Mouse (Mus musculus): ENCODE results near the gene Nipbl. TPM values are rescaled to one million over a fixed set of nuclear protein-coding genes. Genes with fewer than 3 reads are reported as not detected.

Gene Nipbl
- polyA plus RNA-seq, 2 experiments: 5.7 to 6.7 TPM

DNA sequence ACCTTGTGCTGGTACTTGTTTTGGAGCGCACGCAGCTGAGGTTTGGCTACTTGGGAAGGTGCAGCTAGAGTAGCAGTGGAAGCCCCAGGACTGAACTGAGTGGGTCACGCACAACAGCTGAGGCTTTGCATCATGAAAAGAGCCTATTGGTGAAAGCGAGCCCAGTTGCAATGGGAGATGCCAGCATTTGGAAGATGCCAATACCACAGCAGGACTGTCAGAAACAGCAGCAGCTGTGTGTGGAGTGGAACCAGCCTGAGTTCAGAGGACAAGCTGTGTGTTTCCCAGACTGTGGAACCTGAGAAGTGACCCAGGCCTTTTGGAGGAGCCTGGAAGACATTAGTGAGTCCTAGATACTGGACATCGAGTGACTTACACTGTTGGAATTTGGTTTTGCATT, 122.8 kb downstream of the Nipbl start:
- H3K4me1 ChIP-seq (replicated peaks; ENCODE audit: control insufficient read depth in 2 of 2, insufficient read depth in 2 of 2, low read length in 1 of 2): no peaks in the 10 kb centered on the region
- no peak overlapping the region for H3K9ac ChIP-seq (replicated peaks)
- ATAC-seq (ENCODE audit: insufficient read depth) (no peak), DNase-seq (ENCODE audit: low read depth in 3 of 3, low spot score in 3 of 3) (no peak)
- no peak for TF ChIP-seq EP300 (IDR thresholded peaks at IDR 0.05; ENCODE audit: low read depth)
- no peak for TF ChIP-seq CTCF (IDR thresholded peaks at IDR 0.05; ENCODE audit: low read depth)
- no peak overlapping the region for H3K4me2 ChIP-seq (ENCODE audit: low read depth)
- no peaks in the 10 kb centered on the region for H3K9me3 ChIP-seq (ENCODE audit: control insufficient read depth, low read length)
- H3K27me3 ChIP-seq (ENCODE audit: control insufficient read depth, insufficient read depth, low read length): no peaks in the 10 kb centered on the region
- H3K4me3 ChIP-seq (ENCODE audit: insufficient read depth in 1 of 2, low read depth in 2 of 2, low read length in 2 of 2): no peak overlapping the region
- H3K27ac ChIP-seq: no peak overlapping the region
- 89% methylated on average over 5 of the region's 5 CpGs for whole genome bisulfite sequencing (ENCODE audit: insufficient replicate concordance)
- H3K36me3 ChIP-seq (replicated peaks; ENCODE audit: control insufficient read depth, insufficient read depth, low read depth): peaks cover 35% of the 10 kb centered on the region

DNA sequence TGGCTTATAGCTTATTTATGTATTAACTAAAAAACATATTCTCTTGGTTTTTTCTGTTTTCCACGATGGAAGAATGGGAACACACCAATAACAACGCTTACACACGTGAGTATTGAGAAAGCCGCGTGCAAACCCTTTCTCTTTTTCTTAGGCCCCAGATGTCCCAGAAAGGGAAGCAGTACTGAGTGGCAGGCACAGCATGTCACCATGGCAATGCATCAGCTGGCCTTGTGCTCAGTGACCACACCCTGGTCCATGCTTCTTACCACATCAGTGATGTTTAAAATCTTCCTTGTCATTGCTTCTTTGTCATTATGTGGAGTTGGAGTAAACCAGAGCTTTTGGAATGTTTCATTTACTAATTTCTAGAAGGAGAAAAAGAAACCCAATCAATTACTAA, 125.1 kb downstream of the Nipbl start:
- no peak overlapping the region for H3K9ac ChIP-seq (replicated peaks)
- no peaks in the 10 kb centered on the region for H3K9me3 ChIP-seq (ENCODE audit: control insufficient read depth, low read length)
- peaks cover 26% of the 10 kb centered on the region for H3K36me3 ChIP-seq (replicated peaks; ENCODE audit: control insufficient read depth, insufficient read depth, low read depth)
- no peak overlapping the region for H3K27ac ChIP-seq
- 91% methylated on average over 5 of the region's 5 CpGs for WGBS (ENCODE audit: insufficient replicate concordance)
- no peak overlapping the region for H3K4me2 ChIP-seq (ENCODE audit: low read depth)
- no peaks in the 10 kb centered on the region for H3K27me3 ChIP-seq (ENCODE audit: control insufficient read depth, insufficient read depth, low read length)
- no peak for ATAC-seq (ENCODE audit: insufficient read depth)
- no peaks in the 10 kb centered on the region for H3K4me1 ChIP-seq (replicated peaks; ENCODE audit: control insufficient read depth in 2 of 2, insufficient read depth in 2 of 2, low read length in 1 of 2)
- no peak for DNase-seq (ENCODE audit: low read depth in 3 of 3, low spot score in 3 of 3)
- H3K4me3 ChIP-seq (ENCODE audit: insufficient read depth in 1 of 2, low read depth in 2 of 2, low read length in 2 of 2): no peak overlapping the region
- TF ChIP-seq CTCF (IDR thresholded peaks at IDR 0.05; ENCODE audit: low read depth): no peak
- no peak for TF ChIP-seq EP300 (IDR thresholded peaks at IDR 0.05; ENCODE audit: low read depth)

DNA sequence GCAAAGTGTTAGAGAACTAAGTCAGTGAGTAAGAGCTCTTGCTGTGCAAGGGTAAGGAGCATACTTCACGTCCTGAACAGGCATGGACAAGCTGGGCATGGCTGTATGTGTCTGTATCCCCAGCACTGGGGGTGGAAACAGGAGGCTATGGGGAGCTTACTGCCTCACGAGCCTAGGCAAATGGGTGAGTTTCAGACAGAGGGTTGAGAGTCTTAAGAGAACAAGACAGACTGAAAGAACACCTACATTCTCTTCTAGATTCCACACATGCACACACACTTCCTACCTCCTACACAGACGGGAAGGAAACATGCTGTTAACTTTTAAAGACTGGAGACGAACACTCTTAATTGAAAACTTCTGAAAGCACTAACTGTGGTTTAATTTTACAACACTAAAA, 126.9 kb downstream of the Nipbl start:
- no peak overlapping the region for H3K27ac ChIP-seq
- no peaks in the 10 kb centered on the region for H3K4me1 ChIP-seq (replicated peaks; ENCODE audit: control insufficient read depth in 2 of 2, insufficient read depth in 2 of 2, low read length in 1 of 2)
- no peak overlapping the region for H3K4me2 ChIP-seq (ENCODE audit: low read depth)
- H3K27me3 ChIP-seq (ENCODE audit: control insufficient read depth, insufficient read depth, low read length): no peaks in the 10 kb centered on the region
- ATAC-seq (ENCODE audit: insufficient read depth): no peak
- peaks cover 18% of the 10 kb centered on the region for H3K36me3 ChIP-seq (replicated peaks; ENCODE audit: control insufficient read depth, insufficient read depth, low read depth)
- WGBS (ENCODE audit: insufficient replicate concordance): 81% methylated on average over 4 of the region's 4 CpGs
- no peak overlapping the region for H3K4me3 ChIP-seq (ENCODE audit: insufficient read depth in 1 of 2, low read depth in 2 of 2, low read length in 2 of 2)
- TF ChIP-seq CTCF (IDR thresholded peaks at IDR 0.05; ENCODE audit: low read depth) (no peak), EP300 (IDR thresholded peaks at IDR 0.05; ENCODE audit: low read depth) (no peak)
- H3K9me3 ChIP-seq (ENCODE audit: control insufficient read depth, low read length): no peaks in the 10 kb centered on the region
- H3K9ac ChIP-seq (replicated peaks): no peak overlapping the region
- DNase-seq (ENCODE audit: low read depth in 3 of 3, low spot score in 3 of 3): no peak

DNA sequence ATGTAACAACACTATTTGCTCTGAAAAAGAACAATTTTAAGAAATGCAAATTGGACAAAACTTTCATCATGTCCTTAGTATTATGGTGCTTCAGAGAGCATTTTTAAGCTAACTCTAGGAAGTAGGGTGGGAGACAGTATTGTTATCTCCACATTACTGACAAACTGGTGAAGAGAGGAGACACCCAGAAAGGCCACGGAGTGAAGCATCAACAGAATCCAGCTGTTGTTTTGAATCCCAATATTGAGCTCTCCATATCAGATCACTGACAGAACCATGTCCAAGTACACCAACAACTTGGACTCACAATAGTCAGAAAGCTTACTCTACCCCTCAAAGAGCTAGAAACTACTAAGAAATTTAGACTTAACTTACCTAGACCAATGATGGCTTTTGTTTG, 138.8 kb downstream of the Nipbl start:
- Histone ChIP-seq H3K27me3 (ENCODE audit: control insufficient read depth, insufficient read depth, low read length) (no peaks in the 10 kb centered on the region), H3K4me3 (ENCODE audit: insufficient read depth in 1 of 2, low read depth in 2 of 2, low read length in 2 of 2) (no peak overlapping the region), H3K4me1 (replicated peaks; ENCODE audit: control insufficient read depth in 2 of 2, insufficient read depth in 2 of 2, low read length in 1 of 2) (no peaks in the 10 kb centered on the region), H3K36me3 (replicated peaks; ENCODE audit: control insufficient read depth, insufficient read depth, low read depth) (peaks cover 39% of the 10 kb centered on the region), H3K9ac (replicated peaks) (no peak overlapping the region), H3K4me2 (ENCODE audit: low read depth) (no peak overlapping the region), H3K9me3 (ENCODE audit: control insufficient read depth, low read length) (no peaks in the 10 kb centered on the region), H3K27ac (no peak overlapping the region)
- ATAC-seq (ENCODE audit: insufficient read depth) (no peak), DNase-seq (ENCODE audit: low read depth in 3 of 3, low spot score in 3 of 3) (no peak)
- WGBS (ENCODE audit: insufficient replicate concordance): 31% methylated on average over 1 of the region's 1 CpGs
- TF ChIP-seq CTCF (IDR thresholded peaks at IDR 0.05; ENCODE audit: low read depth) (no peak), EP300 (IDR thresholded peaks at IDR 0.05; ENCODE audit: low read depth) (no peak)

DNA sequence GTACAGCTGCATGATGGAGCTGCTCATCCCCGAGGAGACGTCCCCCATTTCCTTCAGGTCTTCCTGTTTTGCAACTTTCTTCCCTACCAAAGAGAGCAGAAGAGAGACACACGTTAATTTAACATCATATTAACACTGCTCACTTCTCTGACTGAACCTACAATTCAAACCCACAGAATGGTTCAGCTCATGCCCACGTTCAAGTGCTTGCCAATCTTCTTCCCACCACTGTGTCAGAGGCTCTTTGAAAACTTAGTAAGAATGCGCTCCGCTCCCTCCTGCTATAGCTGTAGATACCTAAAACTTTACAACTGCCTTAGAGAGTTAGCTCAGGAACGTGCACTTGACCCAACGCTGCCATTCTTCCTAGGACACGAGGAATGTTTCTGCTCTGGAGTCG, 141.3 kb downstream of the Nipbl start:
- 86% methylated on average over 10 of the region's 10 CpGs for WGBS (ENCODE audit: insufficient replicate concordance)
- Histone ChIP-seq H3K4me1 (replicated peaks; ENCODE audit: control insufficient read depth in 2 of 2, insufficient read depth in 2 of 2, low read length in 1 of 2) (no peaks in the 10 kb centered on the region), H3K4me2 (ENCODE audit: low read depth) (no peak overlapping the region), H3K27ac (no peak overlapping the region), H3K9ac (replicated peaks) (no peak overlapping the region), H3K4me3 (ENCODE audit: insufficient read depth in 1 of 2, low read depth in 2 of 2, low read length in 2 of 2) (no peak overlapping the region), H3K36me3 (replicated peaks; ENCODE audit: control insufficient read depth, insufficient read depth, low read depth) (peaks cover 42% of the 10 kb centered on the region), H3K27me3 (ENCODE audit: control insufficient read depth, insufficient read depth, low read length) (no peaks in the 10 kb centered on the region), H3K9me3 (ENCODE audit: control insufficient read depth, low read length) (no peaks in the 10 kb centered on the region)
- ATAC-seq (ENCODE audit: insufficient read depth) (no peak), DNase-seq (ENCODE audit: low read depth in 3 of 3, low spot score in 3 of 3) (no peak)
- TF ChIP-seq CTCF (IDR thresholded peaks at IDR 0.05; ENCODE audit: low read depth): no peak
- TF ChIP-seq EP300 (IDR thresholded peaks at IDR 0.05; ENCODE audit: low read depth): no peak

All from liver, embryonic 14.5 days (tissue).